Mouse (Mus musculus) thymus, adult 2 months (tissue): ENCODE data around the gene Cyp39a1.

ENCODE experiments used
- CTCF ChIP-seq: fragments of 200-500 bp; IDR thresholded peaks from 2 replicates; pipeline ENCODE4 v1.5.1; 2012; ENCODE audit warnings: mild to moderate bottlenecking, control low read depth, low read length, moderate library complexity, borderline replicate concordance; ENCODE audit not compliant: control insufficient read depth, poor library complexity, insufficient read depth; ENCODE audit errors: extremely low read depth
- POLR2A ChIP-seq: fragments of 200-500 bp; IDR thresholded peaks from 2 replicates; pipeline ENCODE4 v1.6.1; 2012; ENCODE audit warnings: mild to moderate bottlenecking, low read length, control low read depth, moderate library complexity; ENCODE audit not compliant: control insufficient read depth, poor library complexity, insufficient read depth; ENCODE audit errors: extremely low read depth

DNA sequence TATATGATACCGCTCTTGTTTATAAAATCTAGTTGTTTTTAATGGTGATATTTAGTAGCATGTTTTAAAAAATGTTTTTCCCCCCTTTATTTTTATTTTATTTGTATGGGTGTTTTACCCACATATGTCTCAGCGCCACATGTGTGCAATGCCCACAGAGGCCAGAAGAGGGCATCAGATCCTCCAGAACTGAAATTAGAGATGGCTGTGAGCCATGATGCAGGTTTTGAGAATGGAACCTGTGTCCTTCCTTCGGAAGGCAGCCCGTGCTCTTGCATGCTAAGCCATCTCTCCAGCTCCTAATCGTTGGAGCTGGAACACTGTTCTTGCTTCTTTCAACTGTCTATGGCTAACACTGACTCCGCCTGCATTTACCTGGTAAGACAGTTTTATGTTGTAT lies 33.8 kb downstream of the Cyp39a1 start:
- TF ChIP-seq CTCF (no peak), POLR2A (no peak)
